Mouse (Mus musculus) CH12.LX (cell line): ENCODE results near the gene Gm42417.

Source experiments
- CTCF ChIP-seq, 2 experiments: IDR thresholded peaks in 1 of 2; conservative IDR thresholded peaks in 1 of 2; 2 replicates each; pipeline ENCODE4 v1.5.1; 2011 to 2012; ENCODE audit warnings: low read depth in 2 of 2, low read length in 2 of 2, improper control_type of control experiment in 1 of 2, inconsistent platforms in 1 of 2, mild to moderate bottlenecking in 1 of 2, moderate library complexity in 1 of 2
- POLR2A ChIP-seq: IDR thresholded peaks from 2 replicates; pipeline ENCODE4 v1.6.1; 2011; ENCODE audit warnings: low read depth, mild to moderate bottlenecking, improper control_type of control experiment, low read length
- ZKSCAN1 ChIP-seq: IDR thresholded peaks from 2 replicates; pipeline ENCODE4 v1.6.1; 2012; ENCODE audit warnings: low read depth, inconsistent platforms, low read length, improper control_type of control experiment, borderline replicate concordance
- ZNF384 ChIP-seq: IDR thresholded peaks from 2 replicates; pipeline ENCODE4 v1.6.1; 2012; ENCODE audit warnings: low read depth, low read length, improper control_type of control experiment, inconsistent platforms

GRCm38 (mm10) chr1:36555798-36556395 is 16.7 kb upstream of the Gm42417 start:
- TF ChIP-seq ZKSCAN1, result no peak
- no peak for TF ChIP-seq CTCF (conservative IDR thresholded peaks at IDR 0.05 in 1 of 2, IDR thresholded peaks at IDR 0.05 in 1 of 2; ENCODE audit: low read depth in 2 of 2, low read length in 2 of 2)
- TF ChIP-seq POLR2A, result no peak
- no peak for TF ChIP-seq ZNF384
